Mouse (Mus musculus): ENCODE measurements around the gene Vars. TPM values are rescaled to one million over a fixed set of nuclear protein-coding genes. Genes with fewer than 3 reads are reported as not detected.

The Vars gene
- polyA plus RNA-seq, 1 experiment from 2014 or later = 35.5 TPM

- TF ChIP-seq EP300 (optimal IDR thresholded peaks at IDR 0.05) (peak; percentile 26), CTCF (IDR thresholded peaks at IDR 0.05; ENCODE audit: low read depth) (peak; percentile 43)
- H3K9ac ChIP-seq (ENCODE audit: low read length) = peak within 1 kb of the TSS; percentile 38
- H3K4me1 ChIP-seq (replicated peaks; ENCODE audit: control insufficient read depth, insufficient read depth) = 0 out of 2 replicates have a peak, but pooled peaks cover 2% of the 10 kb centered on the region
- peak within 1 kb of the TSS; percentile 87 for H3K27ac ChIP-seq (replicated peaks)
- no peaks in the 10 kb centered on the region for H3K27me3 ChIP-seq (ENCODE audit: control insufficient read depth, insufficient read depth, low read length)
- no peaks in the 10 kb centered on the region for H3K9me3 ChIP-seq (ENCODE audit: control insufficient read depth, low read length)
- DNase-seq (ENCODE audit: low spot score) (peak; percentile 93), ATAC-seq (ENCODE audit: low FRiP score, low TSS enrichment) (peak; percentile 90)
- peak within 1 kb of the TSS; percentile 63 for H3K4me2 ChIP-seq (replicated peaks; ENCODE audit: low read depth)
- peak within 1 kb of the TSS; percentile 41 for H3K4me3 ChIP-seq (ENCODE audit: low read depth, low read length)
- H3K36me3 ChIP-seq (ENCODE audit: control insufficient read depth, insufficient read depth, low read length) = peaks cover 7% of the 10 kb centered on the region; the same call in 1 of the 2 replicates
- 5% methylated on average over 47 of the region's 48 CpGs for WGBS
Observed at GRCm38 (mm10) chr17:35064951-35065947, 64.5 kb downstream of the Vars start, which contains the start of gene Ly6g6c. Ly6g6c (plus strand) TSS chr17:35065388.

Other genes starting within 250 kb of the Vars start
- gene Cyp21a1, start 196.4 kb upstream of the Vars start, polyA plus RNA-seq (2015; fragmentation: Nextera tagmentation; extraction: Ambion mirVana) = 0.06 TPM in 1 of 2 replicates, not detected in the other
- gene Stk19, start 164.0 kb upstream of the Vars start, polyA plus RNA-seq (2015; fragmentation: Nextera tagmentation; extraction: Ambion mirVana) = 20.8 and 23.1 TPM in 2 replicates
- gene Dxo, start 164.0 kb upstream of the Vars start, polyA plus RNA-seq (2015; fragmentation: Nextera tagmentation; extraction: Ambion mirVana) = 29.6 and 32.2 TPM in 2 replicates
- gene Skiv2l, start 150.8 kb upstream of the Vars start, polyA plus RNA-seq (2015; fragmentation: Nextera tagmentation; extraction: Ambion mirVana) = 22.5 and 23.6 TPM in 2 replicates
- gene Nelfe, start 150.6 kb upstream of the Vars start, polyA plus RNA-seq (2015; fragmentation: Nextera tagmentation; extraction: Ambion mirVana) = 50.0 and 53.8 TPM in 2 replicates
- 20.7 and 23.9 TPM in 2 replicates for gene Cfb, start 138.5 kb upstream of the Vars start, polyA plus RNA-seq (2015; fragmentation: Nextera tagmentation; extraction: Ambion mirVana)
- gene Zbtb12, start 121.5 kb upstream of the Vars start, polyA plus RNA-seq (2015; fragmentation: Nextera tagmentation; extraction: Ambion mirVana) = 0.59 and 0.62 TPM in 2 replicates
- not detected in 2 replicates for gene Gm20547, start 118.9 kb upstream of the Vars start, polyA plus RNA-seq (2015; fragmentation: Nextera tagmentation; extraction: Ambion mirVana)
- gene C2, start 102.7 kb upstream of the Vars start, polyA plus RNA-seq (2015; fragmentation: Nextera tagmentation; extraction: Ambion mirVana) = 4.8 and 5.5 TPM in 2 replicates
- 23.8 and 26.2 TPM in 2 replicates for gene Ehmt2, start 102.5 kb upstream of the Vars start, polyA plus RNA-seq (2015; fragmentation: Nextera tagmentation; extraction: Ambion mirVana)
- gene Slc44a4, start 86.5 kb upstream of the Vars start, polyA plus RNA-seq (2015; fragmentation: Nextera tagmentation; extraction: Ambion mirVana) = 31.2 and 33.1 TPM in 2 replicates
- 18.3 and 18.9 TPM in 2 replicates for gene Neu1, start 69.7 kb upstream of the Vars start, polyA plus RNA-seq (2015; fragmentation: Nextera tagmentation; extraction: Ambion mirVana)
- gene Hspa1b, start 41.7 kb upstream of the Vars start, polyA plus RNA-seq (2015; fragmentation: Nextera tagmentation; extraction: Ambion mirVana) = 3.0 TPM in 2 replicates
- not detected in 2 replicates for gene Gm20481, start 31.1 kb upstream of the Vars start, polyA plus RNA-seq (2015; fragmentation: Nextera tagmentation; extraction: Ambion mirVana)
- gene Hspa1a, start 28.8 kb upstream of the Vars start, polyA plus RNA-seq (2015; fragmentation: Nextera tagmentation; extraction: Ambion mirVana) = 24.1 and 25.9 TPM in 2 replicates
- 0.25 and 0.48 TPM in 2 replicates for gene Hspa1l, start 28.3 kb upstream of the Vars start, polyA plus RNA-seq (2015; fragmentation: Nextera tagmentation; extraction: Ambion mirVana)
- gene Lsm2, start 19.1 kb upstream of the Vars start, polyA plus RNA-seq (2015; fragmentation: Nextera tagmentation; extraction: Ambion mirVana) = 69.2 and 75.1 TPM in 2 replicates
- gene Vwa7, start 15.6 kb downstream of the Vars start, polyA plus RNA-seq (2015; fragmentation: Nextera tagmentation; extraction: Ambion mirVana) = 0.28 and 0.36 TPM in 2 replicates
- 8.0 and 8.2 TPM in 2 replicates for gene Sapcd1, start 27.0 kb downstream of the Vars start, polyA plus RNA-seq (2015; fragmentation: Nextera tagmentation; extraction: Ambion mirVana)
- gene Msh5, start 45.8 kb downstream of the Vars start, polyA plus RNA-seq (2015; fragmentation: Nextera tagmentation; extraction: Ambion mirVana) = 1.9 and 2.7 TPM in 2 replicates
- gene Clic1, start 49.0 kb downstream of the Vars start, polyA plus RNA-seq (2015; fragmentation: Nextera tagmentation; extraction: Ambion mirVana) = 344 and 360 TPM in 2 replicates
- gene Ddah2, start 58.0 kb downstream of the Vars start, polyA plus RNA-seq (2015; fragmentation: Nextera tagmentation; extraction: Ambion mirVana) = 84.8 and 86.8 TPM in 2 replicates
- gene Ly6g6c, start 64.4 kb downstream of the Vars start, polyA plus RNA-seq (2015; fragmentation: Nextera tagmentation; extraction: Ambion mirVana) = 260 and 317 TPM in 2 replicates
- 0.49 and 0.96 TPM in 2 replicates for gene Mpig6b, start 65.2 kb downstream of the Vars start, polyA plus RNA-seq (2015; fragmentation: Nextera tagmentation; extraction: Ambion mirVana)
- 109 and 113 TPM in 2 replicates for gene Ly6g6e, start 75.9 kb downstream of the Vars start, polyA plus RNA-seq (2015; fragmentation: Nextera tagmentation; extraction: Ambion mirVana)
- gene Ly6g6d, start 77.1 kb downstream of the Vars start, polyA plus RNA-seq (2015; fragmentation: Nextera tagmentation; extraction: Ambion mirVana) = 7.1 and 7.7 TPM in 2 replicates
- gene Ly6g6f, start 84.6 kb downstream of the Vars start, polyA plus RNA-seq (2015; fragmentation: Nextera tagmentation; extraction: Ambion mirVana) = 0.13 TPM in 1 of 2 replicates, not detected in the other
- 74.2 and 75.0 TPM in 2 replicates for gene Abhd16a, start 88.3 kb downstream of the Vars start, polyA plus RNA-seq (2015; fragmentation: Nextera tagmentation; extraction: Ambion mirVana)
- gene Ly6g5c, start 107.3 kb downstream of the Vars start, polyA plus RNA-seq (2015; fragmentation: Nextera tagmentation; extraction: Ambion mirVana) = not detected in 2 replicates
- gene Ly6g5b, start 114.4 kb downstream of the Vars start, polyA plus RNA-seq (2015; fragmentation: Nextera tagmentation; extraction: Ambion mirVana) = 0.18 and 0.27 TPM in 2 replicates
- 11.2 and 11.3 TPM in 2 replicates for gene Gpank1, start 120.5 kb downstream of the Vars start, polyA plus RNA-seq (2015; fragmentation: Nextera tagmentation; extraction: Ambion mirVana)
- 323 and 329 TPM in 2 replicates for gene Csnk2b, start 121.1 kb downstream of the Vars start, polyA plus RNA-seq (2015; fragmentation: Nextera tagmentation; extraction: Ambion mirVana)
- gene D17H6S53E, start 125.4 kb downstream of the Vars start, polyA plus RNA-seq (2015; fragmentation: Nextera tagmentation; extraction: Ambion mirVana) = 14.4 and 15.5 TPM in 2 replicates
- gene Apom, start 131.1 kb downstream of the Vars start, polyA plus RNA-seq (2015; fragmentation: Nextera tagmentation; extraction: Ambion mirVana) = 1.3 and 3.2 TPM in 2 replicates
- gene Bag6, start 134.2 kb downstream of the Vars start, polyA plus RNA-seq (2015; fragmentation: Nextera tagmentation; extraction: Ambion mirVana) = 28.1 and 30.6 TPM in 2 replicates
- gene Prrc2a, start 163.9 kb downstream of the Vars start, polyA plus RNA-seq (2015; fragmentation: Nextera tagmentation; extraction: Ambion mirVana) = 45.4 and 49.3 TPM in 2 replicates
- 24.3 and 25.2 TPM in 2 replicates for gene Aif1, start 175.1 kb downstream of the Vars start, polyA plus RNA-seq (2015; fragmentation: Nextera tagmentation; extraction: Ambion mirVana)
- gene Lst1, start 187.5 kb downstream of the Vars start, polyA plus RNA-seq (2015; fragmentation: Nextera tagmentation; extraction: Ambion mirVana) = 17.5 and 19.3 TPM in 2 replicates
- 0.63 and 0.78 TPM in 2 replicates for gene Ltb, start 193.5 kb downstream of the Vars start, polyA plus RNA-seq (2015; fragmentation: Nextera tagmentation; extraction: Ambion mirVana)
- 0.32 and 0.40 TPM in 2 replicates for gene Tnf, start 201.0 kb downstream of the Vars start, polyA plus RNA-seq (2015; fragmentation: Nextera tagmentation; extraction: Ambion mirVana)
- 0.11 and 0.16 TPM in 2 replicates for gene Lta, start 204.4 kb downstream of the Vars start, polyA plus RNA-seq (2015; fragmentation: Nextera tagmentation; extraction: Ambion mirVana)
- 0.27 and 0.33 TPM in 2 replicates for gene Gm16181, start 219.8 kb downstream of the Vars start, polyA plus RNA-seq (2015; fragmentation: Nextera tagmentation; extraction: Ambion mirVana)
- gene Atp6v1g2, start 232.7 kb downstream of the Vars start, polyA plus RNA-seq (2015; fragmentation: Nextera tagmentation; extraction: Ambion mirVana) = 3.0 and 3.6 TPM in 2 replicates
- gene Nfkbil1, start 234.8 kb downstream of the Vars start, polyA plus RNA-seq (2015; fragmentation: Nextera tagmentation; extraction: Ambion mirVana) = 7.4 and 7.5 TPM in 2 replicates
- gene Ddx39b, start 240.8 kb downstream of the Vars start, polyA plus RNA-seq (2015; fragmentation: Nextera tagmentation; extraction: Ambion mirVana) = 143 and 145 TPM in 2 replicates